In the genomic region with DNA sequence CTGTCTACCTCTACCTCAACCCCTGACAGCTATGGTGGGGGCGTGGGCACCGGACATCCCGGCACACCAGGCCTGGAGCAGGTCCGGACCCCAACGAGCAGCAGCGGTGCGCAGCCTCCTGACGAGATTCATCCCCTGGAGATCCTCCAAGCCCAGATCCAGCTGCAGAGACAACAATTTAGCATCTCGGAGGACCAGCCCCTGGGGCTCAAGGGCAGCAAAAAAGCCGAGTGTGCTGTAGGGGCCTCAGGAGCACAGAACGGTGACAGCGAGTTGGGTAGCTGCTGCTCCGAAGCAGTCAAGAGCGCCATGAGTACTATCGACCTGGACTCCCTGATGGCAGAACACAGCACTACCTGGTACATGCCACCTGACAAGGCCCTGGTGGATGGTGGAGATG, we compare ENCODE assay signal across 10 mouse cellular contexts. TPM values are rescaled to one million over a fixed set of nuclear protein-coding genes. Genes with fewer than 3 reads are reported as not detected.
DNase-seq lines count a peak whose midpoint lies in the region; ATAC-seq lines count a peak whose summit lies in the region.
"Had no signal": no experiment of that assay in that cellular context is flagged by ENCODE, and none has a peak within 500 bp of the region (broad histone marks: within the 10 kb centered on the region; RNA-seq: fewer than 3 reads in every experiment).

No protein-coding gene starts in this region.

- peaks cover 39% of the 10 kb centered on the region for H3K4me1 ChIP-seq in heart, embryonic 16.5 days (ENCODE audit: control insufficient read depth, insufficient read depth, low read length)
- H3K4me1 ChIP-seq in embryonic facial prominence, embryonic 10.5 days, result peaks cover 90% of the 10 kb centered on the region
- peaks cover 69% of the 10 kb centered on the region for H3K4me1 ChIP-seq in hindbrain, embryonic 14.5 days (replicated peaks; ENCODE audit: control insufficient read depth, insufficient read depth, low read length)
- peaks cover 52% of the 10 kb centered on the region for H3K4me1 ChIP-seq in midbrain, embryonic 16.5 days (ENCODE audit: control insufficient read depth, insufficient read depth, low read length)

- DNase-seq in heart, adult 8-10 months (ENCODE audit: low spot score), result no peak
- no peak for DNase-seq in embryonic facial prominence, embryonic 10.5 days (ENCODE audit: low spot score)
- DNase-seq in hindbrain, embryonic 14.5 days (ENCODE audit: low spot score), result no peak
- no peak for DNase-seq in cerebellum, adult 11-12 months
- DNase-seq in spleen, postnatal 36 days (ENCODE audit: low spot score in 2 of 2), result no peak
- DNase-seq in right cerebral cortex, postnatal 36 days (ENCODE audit: low spot score in 2 of 2), result no peak
- DNase-seq: kidney, adult 11 months; right cerebral cortex, postnatal 14 days had no signal

- H3K36me3 ChIP-seq in heart, embryonic 16.5 days (ENCODE audit: control insufficient read depth, insufficient read depth), result no peaks in the 10 kb centered on the region
- peaks cover 80% of the 10 kb centered on the region for H3K36me3 ChIP-seq in embryonic facial prominence, embryonic 10.5 days (replicated peaks)
- peaks cover 34% of the 10 kb centered on the region for H3K36me3 ChIP-seq in hindbrain, embryonic 14.5 days (replicated peaks; ENCODE audit: control insufficient read depth, insufficient read depth)
- H3K36me3 ChIP-seq in midbrain, embryonic 16.5 days (ENCODE audit: control insufficient read depth, insufficient read depth, low read length), result no peaks in the 10 kb centered on the region

- no peaks in the 10 kb centered on the region for H3K9me3 ChIP-seq in heart, embryonic 16.5 days (replicated peaks; ENCODE audit: control insufficient read depth, low read length)
- H3K9me3 ChIP-seq in embryonic facial prominence, embryonic 10.5 days, result no peaks in the 10 kb centered on the region
- H3K9me3 ChIP-seq in hindbrain, embryonic 14.5 days (ENCODE audit: control insufficient read depth, low read length), result no peaks in the 10 kb centered on the region
- no peaks in the 10 kb centered on the region for H3K9me3 ChIP-seq in midbrain, embryonic 16.5 days (replicated peaks; ENCODE audit: control insufficient read depth, low read length, poor library complexity, severe bottlenecking)

- no peak overlapping the region for H3K4me3 ChIP-seq in heart, embryonic 16.5 days (ENCODE audit: low read length)
- H3K4me3 ChIP-seq in embryonic facial prominence, embryonic 10.5 days, result peak overlapping the region; percentile 99
- H3K4me3 ChIP-seq in hindbrain, embryonic 14.5 days (replicated peaks; ENCODE audit: low read length), result peak overlapping the region; percentile 92
- H3K4me3 ChIP-seq in midbrain, embryonic 16.5 days (ENCODE audit: low read depth, low read length), result peak overlapping the region; percentile 77

- 81% methylated on average over 15 of the region's 15 CpGs for WGBS in heart, embryonic 16.5 days
- WGBS in embryonic facial prominence, embryonic 10.5 days, result 48% methylated on average over 15 of the region's 15 CpGs
- 18% methylated on average over 15 of the region's 15 CpGs for WGBS in hindbrain, embryonic 14.5 days
- WGBS in midbrain, embryonic 16.5 days, result 24% methylated on average over 15 of the region's 15 CpGs

- H3K27me3 ChIP-seq in heart, embryonic 16.5 days (ENCODE audit: control insufficient read depth, insufficient read depth, low read length), result peaks cover 23% of the 10 kb centered on the region
- H3K27me3 ChIP-seq in embryonic facial prominence, embryonic 10.5 days (replicated peaks; ENCODE audit: low read depth, poor library complexity, severe bottlenecking), result peaks cover 30% of the 10 kb centered on the region
- H3K27me3 ChIP-seq in hindbrain, embryonic 14.5 days (ENCODE audit: control insufficient read depth, insufficient read depth, low read length), result no peaks in the 10 kb centered on the region
- H3K27me3 ChIP-seq in midbrain, embryonic 16.5 days (ENCODE audit: control insufficient read depth, insufficient read depth, low read depth, low read length), result no peaks in the 10 kb centered on the region

- ATAC-seq in heart, embryonic 16.5 days (replicated peaks; ENCODE audit: extremely low read depth, insufficient read depth, low FRiP score), result no peak
- ATAC-seq in hindbrain, embryonic 14.5 days (ENCODE audit: low FRiP score), result no peak
- no peak for ATAC-seq in midbrain, embryonic 16.5 days

- H3K27ac ChIP-seq in heart, embryonic 16.5 days (ENCODE audit: low read length), result no peak overlapping the region
- H3K27ac ChIP-seq in embryonic facial prominence, embryonic 10.5 days (replicated peaks), result peak overlapping the region; percentile 99
- H3K27ac ChIP-seq in hindbrain, embryonic 14.5 days, result peak overlapping the region; percentile 89
- H3K27ac ChIP-seq in midbrain, embryonic 16.5 days (ENCODE audit: low read length), result peak overlapping the region; percentile 96

- H3K9ac ChIP-seq in heart, embryonic 16.5 days (ENCODE audit: low read length), result no peak overlapping the region
- H3K9ac ChIP-seq in hindbrain, embryonic 14.5 days, result peak overlapping the region; percentile 93
- peak overlapping the region; percentile 95 for H3K9ac ChIP-seq in midbrain, embryonic 16.5 days (ENCODE audit: low read depth, low read length)

- peak overlapping the region; percentile 36; the same call in 1 of the 2 replicates for H3K4me2 ChIP-seq in heart, embryonic 16.5 days (ENCODE audit: low read depth, low read length)
- H3K4me2 ChIP-seq in hindbrain, embryonic 14.5 days (replicated peaks), result peak overlapping the region; percentile 99
- H3K4me2 ChIP-seq in midbrain, embryonic 16.5 days (ENCODE audit: low read length), result peak overlapping the region; percentile 98

RNA-seq across cellular contexts. Expression of gene Mn1, which starts 4.3 kb away (rescaled TPM):
- polyA plus RNA-seq in heart, embryonic 16.5 days (2015; fragmentation: Nextera tagmentation; extraction: Ambion mirVana), result 5.4 and 6.3 TPM in 2 replicates
- 10 to 100 TPM; 13.9 to 21.6 (median 19.8) TPM for total RNA-seq in heart, adult 8-10 months (2022)
- polyA plus RNA-seq in embryonic facial prominence, embryonic 10.5 days (2016; fragmentation: Nextera tagmentation; extraction: Ambion mirVana), result 44.3 and 49.5 TPM in 2 replicates
- polyA plus RNA-seq in hindbrain, embryonic 14.5 days (2014; fragmentation: Nextera tagmentation; extraction: Ambion mirVana), result 27.8 and 28.6 TPM in 2 replicates
- polyA plus RNA-seq in midbrain, embryonic 16.5 days (2015; fragmentation: Nextera tagmentation; extraction: Ambion mirVana), result 41.6 and 50.3 TPM in 2 replicates

Comparison
In these comparisons a context has a peak if more than half of its experiments do, and no peak if none do; other contexts are left out.
1. H3K4me2 ChIP-seq: peak in every context shown above with its lines; median percentile 99 in hindbrain, embryonic 14.5 days; 98 in midbrain, embryonic 16.5 days; 36 in heart, embryonic 16.5 days.